Mouse (Mus musculus) MEL (cell line): ENCODE results near the gene Gnl3. TPM values are rescaled to one million over a fixed set of nuclear protein-coding genes. Genes with fewer than 3 reads are reported as not detected.

ENCODE experiments used
- DNase-seq: peaks from one replicate; pipeline ENCODE4 v3.0.0; 2011; ENCODE audit warnings: low read depth, low spot score
- H3K27ac ChIP-seq: 2 replicates; pipeline ENCODE4 v1.5.1; 2012; ENCODE audit warnings: low read depth, mild to moderate bottlenecking, control low read depth, low read length, moderate library complexity; ENCODE audit not compliant: control insufficient read depth
- H3K27me3 ChIP-seq, 2 experiments: fragments of 150-350 bp in 1 of 2; sonication (generic) in 1 of 2; 2 replicates each; pipeline ENCODE4 v1.6.1; 2012; ENCODE audit warnings: low read length in 2 of 2, mild to moderate bottlenecking in 2 of 2, improper control_type of control experiment in 1 of 2, moderate library complexity in 1 of 2; ENCODE audit not compliant: insufficient read depth in 2 of 2, control insufficient read depth in 1 of 2
- H3K36me3 ChIP-seq, 2 experiments: 2 replicates each; pipeline ENCODE4 v1.6.1; 2012 to 2014; ENCODE audit warnings: low read length in 2 of 2, improper control_type of control experiment in 1 of 2, inconsistent platforms in 1 of 2, mild to moderate bottlenecking in 1 of 2; ENCODE audit not compliant: insufficient read depth in 2 of 2, control insufficient read depth in 1 of 2
- H3K4me1 ChIP-seq, 2 experiments: fragments of 150-350 bp in 1 of 2; sonication (generic) in 1 of 2; 2 replicates each; pipeline ENCODE4 v1.6.1; 2012; ENCODE audit warnings: low read length in 2 of 2, improper control_type of control experiment in 1 of 2, mild to moderate bottlenecking in 1 of 2; ENCODE audit not compliant: insufficient read depth in 2 of 2, control insufficient read depth in 1 of 2
- H3K4me3 ChIP-seq, 2 experiments: fragments of 150-350 bp in 1 of 2; sonication (generic) in 1 of 2; 2 replicates each; pipeline ENCODE4 v1.5.1; 2012; ENCODE audit warnings: low read depth in 2 of 2, low read length in 2 of 2, mild to moderate bottlenecking in 2 of 2, moderate library complexity in 2 of 2, control low read depth in 1 of 2, improper control_type of control experiment in 1 of 2; ENCODE audit not compliant: control insufficient read depth in 1 of 2, insufficient read depth in 1 of 2
- H3K79me2 ChIP-seq: 2 replicates; pipeline ENCODE4 v1.6.1; 2012; ENCODE audit warnings: mild to moderate bottlenecking, low read length, moderate library complexity; ENCODE audit not compliant: control insufficient read depth, poor library complexity, insufficient read depth
- H3K9ac ChIP-seq: 2 replicates; pipeline ENCODE4 v1.6.1; 2012; ENCODE audit warnings: low read depth, mild to moderate bottlenecking, control low read depth, low read length, moderate library complexity; ENCODE audit not compliant: control insufficient read depth, poor library complexity, severe bottlenecking
- H3K9me3 ChIP-seq: fragments of 150-350 bp; sonication (generic); replicated peaks from 2 replicates; pipeline ENCODE4 v1.6.1; 2012; ENCODE audit warnings: mild to moderate bottlenecking, low read length, improper control_type of control experiment, moderate library complexity; ENCODE audit not compliant: insufficient read depth
- CHD1 ChIP-seq: IDR thresholded peaks from 2 replicates; pipeline ENCODE4 v1.6.1; 2012; ENCODE audit warnings: low read depth, mild to moderate bottlenecking, inconsistent platforms, low read length, improper control_type of control experiment
- CHD2 ChIP-seq: IDR thresholded peaks from 2 replicates; pipeline ENCODE4 v1.6.1; 2011; ENCODE audit warnings: low read length, improper control_type of control experiment
- CTCF ChIP-seq, 3 experiments: IDR thresholded peaks in 2 of 3; conservative IDR thresholded peaks in 1 of 3; 2 replicates each; pipeline ENCODE4 v1.5.1; 2011 to 2012; ENCODE audit warnings: low read length in 3 of 3, low read depth in 2 of 3, mild to moderate bottlenecking in 2 of 3, improper control_type of control experiment in 1 of 3, inconsistent platforms in 1 of 3, mixed read lengths in 1 of 3, moderate library complexity in 1 of 3; ENCODE audit not compliant: control insufficient read depth in 1 of 3, insufficient read depth in 1 of 3, poor library complexity in 1 of 3, severe bottlenecking in 1 of 3
- E2F4 ChIP-seq: IDR thresholded peaks from 2 replicates; pipeline ENCODE4 v1.6.1; 2011; ENCODE audit warnings: low read depth, low read length, improper control_type of control experiment, borderline replicate concordance
- ELF1 ChIP-seq: IDR thresholded peaks from 2 replicates; pipeline ENCODE4 v1.6.1; 2014; ENCODE audit warnings: low read depth, mild to moderate bottlenecking, inconsistent platforms, low read length, improper control_type of control experiment, moderate library complexity
- EP300 ChIP-seq, 2 experiments: IDR thresholded peaks; 2 replicates each; pipeline ENCODE4 v1.6.1; 2011; ENCODE audit warnings: improper control_type of control experiment in 2 of 2, low read length in 2 of 2, low read depth in 1 of 2, mild to moderate bottlenecking in 1 of 2
- ETS1 ChIP-seq: IDR thresholded peaks from 2 replicates; pipeline ENCODE4 v1.6.1; 2012; ENCODE audit warnings: low read depth, mild to moderate bottlenecking, inconsistent platforms, low read length, improper control_type of control experiment, moderate library complexity
- GABPA ChIP-seq: IDR thresholded peaks from 2 replicates; pipeline ENCODE4 v1.6.1; 2012; ENCODE audit warnings: low read depth, mild to moderate bottlenecking, inconsistent platforms, low read length, improper control_type of control experiment, moderate library complexity
- HCFC1 ChIP-seq: IDR thresholded peaks from 2 replicates; pipeline ENCODE4 v1.6.1; 2012; ENCODE audit warnings: low read depth, mild to moderate bottlenecking, inconsistent platforms, low read length, improper control_type of control experiment, moderate library complexity
- MAX ChIP-seq: IDR thresholded peaks from 2 replicates; pipeline ENCODE4 v1.6.1; 2011; ENCODE audit warnings: low read length, improper control_type of control experiment
- MYB ChIP-seq: IDR thresholded peaks from 2 replicates; pipeline ENCODE4 v1.6.1; 2011; ENCODE audit warnings: mild to moderate bottlenecking, low read depth, low read length, improper control_type of control experiment
- POLR2A ChIP-seq, 2 experiments: IDR thresholded peaks; 2 replicates each; pipeline ENCODE4 v1.6.1; 2011 to 2012; ENCODE audit warnings: low read length in 2 of 2, mild to moderate bottlenecking in 2 of 2, control low read depth in 1 of 2, improper control_type of control experiment in 1 of 2, low read depth in 1 of 2, moderate library complexity in 1 of 2; ENCODE audit not compliant: control insufficient read depth in 1 of 2, insufficient read depth in 1 of 2, poor library complexity in 1 of 2
- POLR2AphosphoS2 ChIP-seq: IDR thresholded peaks from 2 replicates; pipeline ENCODE4 v1.6.1; 2011; ENCODE audit warnings: low read length, improper control_type of control experiment
- POLR2AphosphoS5 ChIP-seq: IDR thresholded peaks from 2 replicates; pipeline ENCODE4 v1.6.1; 2012; ENCODE audit warnings: low read depth, borderline replicate concordance, mild to moderate bottlenecking, inconsistent platforms, low read length, moderate library complexity, mixed read lengths
- RAD21 ChIP-seq: IDR thresholded peaks from 2 replicates; pipeline ENCODE4 v1.6.1; 2011; ENCODE audit warnings: mild to moderate bottlenecking, low read depth, low read length, improper control_type of control experiment
- SIN3A ChIP-seq: IDR thresholded peaks from 2 replicates; pipeline ENCODE4 v1.6.1; 2012; ENCODE audit warnings: low read length, improper control_type of control experiment, inconsistent platforms
- TAL1 ChIP-seq: IDR thresholded peaks from 2 replicates; pipeline ENCODE4 v1.6.1; 2012; ENCODE audit warnings: mild to moderate bottlenecking, inconsistent platforms, low read length, moderate library complexity, mixed read lengths
- USF1 ChIP-seq: IDR thresholded peaks from 2 replicates; pipeline ENCODE4 v1.6.1; 2014; ENCODE audit warnings: low read depth, mild to moderate bottlenecking, inconsistent platforms, low read length, improper control_type of control experiment, moderate library complexity
- USF2 ChIP-seq, 2 experiments: IDR thresholded peaks; 2 replicates each; pipeline ENCODE4 v1.6.1; 2011 to 2012; ENCODE audit warnings: improper control_type of control experiment in 2 of 2, low read length in 2 of 2, borderline replicate concordance in 1 of 2, inconsistent platforms in 1 of 2, low read depth in 1 of 2, mild to moderate bottlenecking in 1 of 2; ENCODE audit not compliant: insufficient read depth in 1 of 2
- ZNF384 ChIP-seq: IDR thresholded peaks from 2 replicates; pipeline ENCODE4 v1.6.1; 2012; ENCODE audit warnings: low read depth, mild to moderate bottlenecking, inconsistent platforms, low read length, improper control_type of control experiment
- polyA plus RNA-seq, 2 experiments: library from polyadenylated mRNA; stranded (reverse) in 1 of 2; unstranded in 1 of 2; fragments of >175 nt in 1 of 2; fragments of >200 nt in 1 of 2; gene quantifications; 2 replicates each; pipeline versions ENCODE4 v1.2.1 to v1.2.4; 2012; ENCODE audit warnings: low replicate concordance in 2 of 2, low read depth in 1 of 2; ENCODE audit not compliant: insufficient read length in 2 of 2, insufficient read depth in 1 of 2, missing spikeins in 1 of 2
- total RNA-seq: library from RNA; depleted of rRNA; stranded (reverse); fragments of 300-350 nt; gene quantifications from 2 replicates; pipeline ENCODE4 v1.2.3, GENCODE M21; 2012; rRNA removed

Gnl3 gene
- total and polyA plus RNA-seq, 3 experiments = 151 to 332 (median 257) TPM

- Histone ChIP-seq H3K9ac (no peak overlapping the region), H3K36me3 (no peaks in the 10 kb centered on the region), H3K9me3 (no peaks in the 10 kb centered on the region), H3K79me2 (no peaks in the 10 kb centered on the region), H3K27ac (no peak overlapping the region), H3K4me1 (no peaks in the 10 kb centered on the region), H3K4me3 (no peak overlapping the region), H3K27me3 (no peaks in the 10 kb centered on the region)
- TF ChIP-seq ELF1 = no peak
- no peak for TF ChIP-seq E2F4
- no peak for TF ChIP-seq MYB
- no peak for TF ChIP-seq SIN3A
- no peak for TF ChIP-seq CHD2
- no peak for TF ChIP-seq CHD1
- TF ChIP-seq GABPA = no peak
- TF ChIP-seq HCFC1 = no peak
- TF ChIP-seq MAX = no peak
- no peak for TF ChIP-seq TAL1
- TF ChIP-seq POLR2A (IDR thresholded peaks at IDR 0.05; ENCODE audit: control insufficient read depth in 1 of 2, insufficient read depth in 1 of 2, low read depth in 1 of 2, low read length in 2 of 2, poor library complexity in 1 of 2) = no peak
- no peak for TF ChIP-seq RAD21
- no peak for TF ChIP-seq POLR2AphosphoS2
- TF ChIP-seq USF2 (IDR thresholded peaks at IDR 0.05; ENCODE audit: borderline replicate concordance in 1 of 2, insufficient read depth in 1 of 2, low read depth in 1 of 2, low read length in 2 of 2) = no peak
- no peak for TF ChIP-seq USF1
- TF ChIP-seq ETS1 = no peak
- TF ChIP-seq POLR2AphosphoS5 = no peak
- TF ChIP-seq CTCF (IDR thresholded peaks at IDR 0.05 in 2 of 3, conservative IDR thresholded peaks at IDR 0.05 in 1 of 3; ENCODE audit: control insufficient read depth in 1 of 3, insufficient read depth in 1 of 3, low read depth in 2 of 3, low read length in 3 of 3, poor library complexity in 1 of 3, severe bottlenecking in 1 of 3) = no peak
- TF ChIP-seq EP300 (IDR thresholded peaks at IDR 0.05; ENCODE audit: low read depth in 1 of 2, low read length in 2 of 2) = no peak
- no peak for TF ChIP-seq ZNF384
- DNase-seq = no peak
Measured at GRCm38 (mm10) chr14:30974204-30974603, 44.7 kb downstream of the Gnl3 start.

Other genes starting within 250 kb of the Gnl3 start
- gene Tmem110, start 193.6 kb downstream of the Gnl3 start, total RNA-seq = 9.3 and 11.6 TPM in 2 replicates
- gene Tmem110, start 193.6 kb downstream of the Gnl3 start, polyA plus RNA-seq = 10 to 100 TPM in 1 of 2 experiments, not detected in 1; 21.0 TPM
- 0.08 and 0.16 TPM in 2 replicates for gene Mustn1, start 140.0 kb downstream of the Gnl3 start, total RNA-seq
- under 1 TPM in 1 of 2 experiments, not detected in 1; 0.22 TPM for gene Mustn1, start 140.0 kb downstream of the Gnl3 start, polyA plus RNA-seq
- gene Itih4, start 132.7 kb downstream of the Gnl3 start, total RNA-seq = not detected in 2 replicates
- gene Itih4, start 132.7 kb downstream of the Gnl3 start, polyA plus RNA-seq = not detected
- not detected in 2 replicates for gene Itih3, start 95.4 kb downstream of the Gnl3 start, total RNA-seq
- gene Itih3, start 95.4 kb downstream of the Gnl3 start, polyA plus RNA-seq = not detected
- gene Itih1, start 75.9 kb downstream of the Gnl3 start, total RNA-seq = not detected in 2 replicates
- under 1 TPM in 1 of 2 experiments, not detected in 1; 0.03 TPM for gene Itih1, start 75.9 kb downstream of the Gnl3 start, polyA plus RNA-seq
- gene Nek4, start 67.8 kb downstream of the Gnl3 start, total RNA-seq = 16.6 and 18.4 TPM in 2 replicates
- 10 to 100 TPM in 1 of 2 experiments, not detected in 1; 19.3 TPM for gene Nek4, start 67.8 kb downstream of the Gnl3 start, polyA plus RNA-seq
- gene Glt8d1, start 17.8 kb downstream of the Gnl3 start, total RNA-seq = 14.7 and 15.6 TPM in 2 replicates
- 10 to 100 TPM in 1 of 2 experiments, not detected in 1; 19.2 TPM for gene Glt8d1, start 17.8 kb downstream of the Gnl3 start, polyA plus RNA-seq
- gene Spcs1, start 17.5 kb downstream of the Gnl3 start, total RNA-seq = 165 and 208 TPM in 2 replicates
- 100 to 1,000 TPM; 188 to 419 TPM for gene Spcs1, start 17.5 kb downstream of the Gnl3 start, polyA plus RNA-seq
- 28.7 and 31.1 TPM in 2 replicates for gene Pbrm1, start within 50 bp of the Gnl3 start, total RNA-seq
- 10 to 100 TPM; 32.4 to 62.0 TPM for gene Pbrm1, start within 50 bp of the Gnl3 start, polyA plus RNA-seq
- 78.8 and 122 TPM in 2 replicates for gene Smim4, start 109.8 kb upstream of the Gnl3 start, total RNA-seq
- 10 to 100 TPM in 1 of 2 experiments, not detected in 1; 87.8 TPM for gene Smim4, start 109.8 kb upstream of the Gnl3 start, polyA plus RNA-seq
- 168 and 172 TPM in 2 replicates for gene Nt5dc2, start 111.9 kb upstream of the Gnl3 start, total RNA-seq
- 100 to 1,000 TPM; 291 to 349 TPM for gene Nt5dc2, start 111.9 kb upstream of the Gnl3 start, polyA plus RNA-seq
- gene Stab1, start 149.5 kb upstream of the Gnl3 start, total RNA-seq = 0.15 TPM in 1 of 2 replicates, not detected in the other
- gene Stab1, start 149.5 kb upstream of the Gnl3 start, polyA plus RNA-seq = under 1 TPM in 1 of 2 experiments, not detected in 1; 0.40 TPM
- gene Tnnc1, start 189.2 kb upstream of the Gnl3 start, total RNA-seq = not detected in 2 replicates
- gene Tnnc1, start 189.2 kb upstream of the Gnl3 start, polyA plus RNA-seq = under 1 TPM in 1 of 2 experiments, not detected in 1; 0.19 TPM
- gene Nisch, start 197.8 kb upstream of the Gnl3 start, total RNA-seq = 49.1 and 53.0 TPM in 2 replicates
- 100 to 1,000 TPM in 1 of 2 experiments, not detected in 1; 154 TPM for gene Nisch, start 197.8 kb upstream of the Gnl3 start, polyA plus RNA-seq
- gene Sema3g, start 198.7 kb upstream of the Gnl3 start, total RNA-seq = 0.03 and 0.04 TPM in 2 replicates
- under 1 TPM in 1 of 2 experiments, not detected in 1; 0.25 TPM for gene Sema3g, start 198.7 kb upstream of the Gnl3 start, polyA plus RNA-seq
- gene Phf7, start 232.2 kb upstream of the Gnl3 start, total RNA-seq = 6.0 and 6.7 TPM in 2 replicates
- gene Phf7, start 232.2 kb upstream of the Gnl3 start, polyA plus RNA-seq = 1 to 10 TPM in 1 of 2 experiments, not detected in 1; 7.6 TPM
- 70.1 and 85.4 TPM in 2 replicates for gene Bap1, start 232.3 kb upstream of the Gnl3 start, total RNA-seq
- 100 to 1,000 TPM; 112 to 177 TPM for gene Bap1, start 232.3 kb upstream of the Gnl3 start, polyA plus RNA-seq